Comparison of ENCODE assay signal across 11 mouse cellular contexts in the genomic region with DNA sequence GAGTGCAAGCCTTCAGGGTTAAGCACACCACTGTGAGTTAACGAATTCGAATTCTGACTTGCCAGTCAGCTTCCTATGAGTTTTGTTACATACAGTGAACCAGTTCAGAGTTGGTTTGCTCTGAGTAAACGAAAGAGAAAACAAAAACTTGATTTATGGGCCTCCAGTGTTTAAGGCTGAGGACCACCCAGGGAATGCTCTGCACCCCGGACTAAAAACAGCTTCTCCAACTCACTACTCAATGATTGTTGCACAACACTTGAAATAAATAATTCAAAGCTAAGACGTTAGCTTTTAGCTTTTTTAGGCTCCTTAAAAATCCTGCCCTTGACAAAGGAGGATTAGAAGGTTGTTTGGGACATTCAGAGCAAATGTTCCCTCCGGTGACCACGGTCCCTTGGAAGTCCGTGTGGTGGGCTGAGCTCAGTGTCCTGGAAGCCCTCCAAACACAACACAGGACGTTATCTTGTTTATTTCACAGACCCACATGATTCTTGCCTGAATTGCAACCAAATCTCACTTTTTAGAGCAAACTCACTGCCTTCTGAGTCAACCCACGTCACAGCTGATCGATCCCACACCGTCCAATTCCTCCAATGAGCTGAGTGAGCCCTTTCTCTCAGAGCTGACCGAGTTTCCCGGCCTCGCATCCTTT. TPM values are rescaled to one million over a fixed set of nuclear protein-coding genes. Genes with fewer than 3 reads are reported as not detected.
DNase-seq lines count a peak whose midpoint lies in the region; ATAC-seq and TF ChIP-seq lines count a peak whose summit lies in the region.
"Had no signal": no experiment of that assay in that cellular context is flagged by ENCODE, and none has a peak within 500 bp of the region (broad histone marks: within the 10 kb centered on the region; RNA-seq: fewer than 3 reads in every experiment).

No protein-coding gene starts in this region.

- H3K36me3 ChIP-seq in liver, postnatal 0 days (replicated peaks; ENCODE audit: insufficient read depth, low read length), result no peaks in the 10 kb centered on the region; the same call in 1 of the 2 replicates
- peaks cover 15% of the 10 kb centered on the region for H3K36me3 ChIP-seq in heart, embryonic 13.5 days
- H3K36me3 ChIP-seq in kidney, postnatal 0 days (ENCODE audit: insufficient read depth, low read length), result no peaks in the 10 kb centered on the region; the same call in 1 of the 2 replicates
- H3K36me3 ChIP-seq in stomach, embryonic 16.5 days (ENCODE audit: control insufficient read depth, insufficient read depth, low read length), result no peaks in the 10 kb centered on the region
- H3K36me3 ChIP-seq: G1E; liver, embryonic 13.5 days had no signal

- no peak overlapping the region for H3K9ac ChIP-seq in liver, postnatal 0 days (replicated peaks)
- H3K9ac ChIP-seq in heart, embryonic 13.5 days, result peak overlapping the region; percentile 8; the same call in 1 of the 2 replicates
- 0 out of 2 replicates have a peak overlapping the region, but pooled peaks have one; percentile 3 for H3K9ac ChIP-seq in kidney, postnatal 0 days (ENCODE audit: low read depth, low read length)
- H3K9ac ChIP-seq in stomach, embryonic 16.5 days (ENCODE audit: low read length), result no peak overlapping the region
- H3K9ac ChIP-seq: liver, embryonic 13.5 days had no signal

- DNase-seq in liver, postnatal 0 days, result peak; percentile 31
- no peak for DNase-seq in liver
- peak; percentile 91 for DNase-seq in kidney, postnatal 0 days (ENCODE audit: low spot score)
- no peak for DNase-seq in gastrocnemius, adult 8-10 months (ENCODE audit: low spot score in 2 of 2)
- no peak for DNase-seq in frontal cortex, adult 2 months (ENCODE audit: extremely low spot score in 1 of 2, low spot score in 1 of 2)
- DNase-seq: liver, embryonic 13.5 days; right cerebral cortex, postnatal 25 days; thymus, postnatal 4 days had no signal

- no peak overlapping the region for H3K4me2 ChIP-seq in liver, postnatal 0 days (ENCODE audit: low read depth, low read length)
- H3K4me2 ChIP-seq in heart, embryonic 13.5 days, result peak overlapping the region; percentile 18; the same call in 1 of the 2 replicates
- peak overlapping the region; percentile 25; the same call in 1 of the 2 replicates for H3K4me2 ChIP-seq in kidney, postnatal 0 days (ENCODE audit: low read length)
- no peak overlapping the region for H3K4me2 ChIP-seq in stomach, embryonic 16.5 days (ENCODE audit: low read depth, low read length)
- H3K4me2 ChIP-seq: liver, embryonic 13.5 days had no signal

- WGBS in liver, postnatal 0 days (ENCODE audit: insufficient replicate concordance), result 52% methylated on average over 15 of the region's 15 CpGs
- WGBS in heart, embryonic 13.5 days, result 61% methylated on average over 15 of the region's 15 CpGs
- WGBS in kidney, postnatal 0 days, result 32% methylated on average over 15 of the region's 15 CpGs
- WGBS in stomach, embryonic 16.5 days, result 47% methylated on average over 15 of the region's 15 CpGs

- no peak for TF ChIP-seq CTCF in liver, postnatal 0 days (IDR thresholded peaks at IDR 0.05; ENCODE audit: low read depth)
- TF ChIP-seq CTCF in kidney, postnatal 0 days (IDR thresholded peaks at IDR 0.05; ENCODE audit: low read depth), result no peak

- TF ChIP-seq EP300 in liver, postnatal 0 days (IDR thresholded peaks at IDR 0.05; ENCODE audit: low read depth), result no peak

- H3K4me1 ChIP-seq in liver, postnatal 0 days (ENCODE audit: insufficient read depth), result peaks cover 51% of the 10 kb centered on the region
- peaks cover 97% of the 10 kb centered on the region for H3K4me1 ChIP-seq in heart, embryonic 13.5 days
- H3K4me1 ChIP-seq in kidney, postnatal 0 days (replicated peaks; ENCODE audit: insufficient read depth, low read length), result peaks cover 67% of the 10 kb centered on the region
- peaks cover 68% of the 10 kb centered on the region for H3K4me1 ChIP-seq in stomach, embryonic 16.5 days (ENCODE audit: control insufficient read depth, insufficient read depth, low read length)

- H3K27me3 ChIP-seq in liver, postnatal 0 days (ENCODE audit: insufficient read depth, low read length), result no peaks in the 10 kb centered on the region
- no peaks in the 10 kb centered on the region for H3K27me3 ChIP-seq in heart, embryonic 13.5 days (replicated peaks)
- no peaks in the 10 kb centered on the region for H3K27me3 ChIP-seq in kidney, postnatal 0 days (ENCODE audit: insufficient read depth, low read length)
- H3K27me3 ChIP-seq in stomach, embryonic 16.5 days (ENCODE audit: control insufficient read depth, insufficient read depth, low read length), result no peaks in the 10 kb centered on the region
- H3K27me3 ChIP-seq: liver, embryonic 13.5 days had no signal

- no peak overlapping the region for H3K4me3 ChIP-seq in liver, postnatal 0 days (ENCODE audit: low read depth, low read length)
- no peak overlapping the region for H3K4me3 ChIP-seq in heart, embryonic 13.5 days
- no peak overlapping the region for H3K4me3 ChIP-seq in kidney, postnatal 0 days (replicated peaks; ENCODE audit: low read depth, low read length)
- H3K4me3 ChIP-seq in stomach, embryonic 16.5 days (replicated peaks; ENCODE audit: low read length), result no peak overlapping the region
- H3K4me3 ChIP-seq: liver, embryonic 13.5 days had no signal

- H3K27ac ChIP-seq in liver, postnatal 0 days (ENCODE audit: low read depth), result peak overlapping the region; percentile 44; the same call in 1 of the 2 replicates
- H3K27ac ChIP-seq in heart, embryonic 13.5 days (replicated peaks), result peak overlapping the region; percentile 46
- H3K27ac ChIP-seq in kidney, postnatal 0 days, result peak overlapping the region; percentile 80
- peak overlapping the region; percentile 62 for H3K27ac ChIP-seq in stomach, embryonic 16.5 days (ENCODE audit: low read length)
- H3K27ac ChIP-seq: liver, embryonic 13.5 days had no signal

- peak; percentile 38 for ATAC-seq in liver, postnatal 0 days
- no peak for ATAC-seq in heart, embryonic 13.5 days (ENCODE audit: extremely low read depth, insufficient number of reproducible peaks, low FRiP score, low TSS enrichment)
- ATAC-seq in kidney, postnatal 0 days (replicated peaks; ENCODE audit: low FRiP score, low read depth), result no peak; the same call in 1 of the 2 replicates
- ATAC-seq in stomach, embryonic 16.5 days (ENCODE audit: insufficient read depth, low FRiP score), result peak; percentile 17; the same call in 1 of the 2 replicates

- no peaks in the 10 kb centered on the region for H3K9me3 ChIP-seq in liver, postnatal 0 days (ENCODE audit: low read length)
- no peaks in the 10 kb centered on the region for H3K9me3 ChIP-seq in heart, embryonic 13.5 days
- no peaks in the 10 kb centered on the region for H3K9me3 ChIP-seq in kidney, postnatal 0 days (replicated peaks; ENCODE audit: low read length)
- H3K9me3 ChIP-seq in stomach, embryonic 16.5 days (replicated peaks; ENCODE audit: control insufficient read depth, low read length), result no peaks in the 10 kb centered on the region
- H3K9me3 ChIP-seq: G1E; liver, embryonic 13.5 days had no signal

RNA-seq across cellular contexts. Expression of a gene that starts 38.8 kb away (rescaled TPM):
- 2.1 TPM in 2 replicates for polyA plus RNA-seq in liver, postnatal 0 days (2015; fragmentation: Nextera tagmentation; extraction: Ambion mirVana)
- 18.1 and 20.0 TPM in 2 replicates for polyA plus RNA-seq in heart, embryonic 13.5 days (2015; fragmentation: Nextera tagmentation; extraction: Ambion mirVana)
- 10.6 and 11.1 TPM in 2 replicates for polyA plus RNA-seq in kidney, postnatal 0 days (2015; fragmentation: Nextera tagmentation; extraction: Ambion mirVana)
- 7.7 and 8.1 TPM in 2 replicates for polyA plus RNA-seq in stomach, embryonic 16.5 days (2015; fragmentation: Nextera tagmentation; extraction: Ambion mirVana)
- 1 to 10 TPM; 4.5 to 6.8 (median 4.9) TPM for total RNA-seq in gastrocnemius, adult 8-10 months (2022)
- polyA plus RNA-seq in frontal cortex, adult 2 months (2012; rRNA removed), result 32.6 and 34.9 TPM in 2 replicates

Comparison
In these comparisons a context has a peak if more than half of its experiments do, and no peak if none do; other contexts are left out.
1. DNase-seq: peak in liver, postnatal 0 days (single experiment) and kidney, postnatal 0 days (single experiment); none in liver (single experiment), gastrocnemius, adult 8-10 months (0 of 2) and frontal cortex, adult 2 months (0 of 2).
2. ATAC-seq: peak in liver, postnatal 0 days (single experiment) and stomach, embryonic 16.5 days (single experiment); none in heart, embryonic 13.5 days (single experiment) and kidney, postnatal 0 days (single experiment).
3. H3K4me2 ChIP-seq: peak in heart, embryonic 13.5 days (single experiment) and kidney, postnatal 0 days (single experiment); none in liver, postnatal 0 days (single experiment) and stomach, embryonic 16.5 days (single experiment).
4. H3K9ac ChIP-seq: peak in heart, embryonic 13.5 days (single experiment) and kidney, postnatal 0 days (single experiment); none in liver, postnatal 0 days (single experiment) and stomach, embryonic 16.5 days (single experiment).
5. Peak in every context shown above with its lines, with median percentiles within 50 percentile points of each other: H3K27ac ChIP-seq.